Mouse (Mus musculus): ENCODE results near the gene Fam171a1.
"Not testable (repeated sequence)": the region's sequence is repeated elsewhere in the genome, so short reads cannot be mapped to it uniquely, and the experiment has no call there.

Fam171a1 gene

GRCm38 (mm10) chr2:3113866-3114265, at the start of gene Fam171a1:
Gene Fam171a1 (plus strand): TSS chr2:3114224.
- DNase-seq: no peak

- no peak for DNase-seq
Measured at GRCm38 (mm10) chr2:3069140-3069539, 44.9 kb upstream of the Fam171a1 start.

- DNase-seq: not testable (repeated sequence)
Measured at GRCm38 (mm10) chr2:3088361-3088760, 25.7 kb upstream of the Fam171a1 start.

- DNase-seq: no peak
Measured at GRCm38 (mm10) chr2:3089274-3089673, 24.8 kb upstream of the Fam171a1 start.

- no peak for DNase-seq
Measured at GRCm38 (mm10) chr2:3096101-3096500, 17.9 kb upstream of the Fam171a1 start.

- no peak for DNase-seq
Measured at GRCm38 (mm10) chr2:3099971-3100370, 14.1 kb upstream of the Fam171a1 start.

- DNase-seq: no peak
Measured at GRCm38 (mm10) chr2:3101292-3101957, 12.6 kb upstream of the Fam171a1 start.

GRCm38 (mm10) chr2:3102360-3102759, 11.7 kb upstream of the Fam171a1 start:
- DNase-seq: peak; percentile 58

- DNase-seq: no peak
Measured at GRCm38 (mm10) chr2:3107471-3107870, 6.6 kb upstream of the Fam171a1 start.

GRCm38 (mm10) chr2:3108431-3108830, 5.6 kb upstream of the Fam171a1 start:
- DNase-seq: no peak

- no peak for DNase-seq
Measured at GRCm38 (mm10) chr2:3108834-3109233, 5.2 kb upstream of the Fam171a1 start.

- DNase-seq: no peak
Measured at GRCm38 (mm10) chr2:3117855-3118202, 3.8 kb downstream of the Fam171a1 start.

GRCm38 (mm10) chr2:3118203-3118941, 4.3 kb downstream of the Fam171a1 start:
- DNase-seq: peak; percentile 87

- DNase-seq: no peak
Measured at GRCm38 (mm10) chr2:3118969-3119368, 4.9 kb downstream of the Fam171a1 start.

GRCm38 (mm10) chr2:3119371-3119935, 5.4 kb downstream of the Fam171a1 start:
- no peak for DNase-seq

GRCm38 (mm10) chr2:3122571-3122970, 8.5 kb downstream of the Fam171a1 start:
- DNase-seq: no peak

- DNase-seq: no peak
Measured at GRCm38 (mm10) chr2:3127256-3127883, 13.3 kb downstream of the Fam171a1 start.

GRCm38 (mm10) chr2:3128344-3128871, 14.4 kb downstream of the Fam171a1 start:
- DNase-seq: no peak

GRCm38 (mm10) chr2:3128910-3129309, 14.9 kb downstream of the Fam171a1 start:
- peak; percentile 80 for DNase-seq

- DNase-seq: no peak
Measured at GRCm38 (mm10) chr2:3132473-3132872, 18.4 kb downstream of the Fam171a1 start.

GRCm38 (mm10) chr2:3134580-3135296, 20.7 kb downstream of the Fam171a1 start:
- DNase-seq: peak; percentile 84

- no peak for DNase-seq
Measured at GRCm38 (mm10) chr2:3135297-3135684, 21.3 kb downstream of the Fam171a1 start.

- DNase-seq: peak; percentile 82
Measured at GRCm38 (mm10) chr2:3138308-3138707, 24.3 kb downstream of the Fam171a1 start.
